15 mouse cellular contexts compared by ENCODE assay signal in genomic region chr15:88841160-88841559, GRCm38 (mm10).
"Had no signal": no experiment of that assay in that cellular context is flagged by ENCODE, and none has a peak within 500 bp of the region (broad histone marks: within the 10 kb centered on the region; RNA-seq: fewer than 3 reads in every experiment).

No protein-coding gene starts in this region.

- H3K9me3 ChIP-seq: liver, embryonic 15.5 days; midbrain, embryonic 10.5 days; neural tube, embryonic 15.5 days had no signal

- H3K27me3 ChIP-seq: neural tube, embryonic 15.5 days had no signal

- H3K36me3 ChIP-seq: liver, embryonic 15.5 days; midbrain, embryonic 10.5 days; neural tube, embryonic 15.5 days had no signal

- H3K4me2 ChIP-seq: liver, embryonic 11.5 days; liver, embryonic 15.5 days; neural tube, embryonic 15.5 days had no signal

- H3K9ac ChIP-seq: liver, embryonic 15.5 days; neural tube, embryonic 15.5 days had no signal

- ATAC-seq: lung, postnatal 0 days had no signal

- DNase-seq: kidney, postnatal 10 days; kidney, postnatal 4 days; lung, adult 2 months; lung, postnatal 4 days; midbrain, embryonic 14.5 days; right cerebral cortex, postnatal 4 days; spleen, adult 18-20 months; thymus, adult 18-20 months; thymus, postnatal 14 days had no signal

- H3K4me3 ChIP-seq: liver, embryonic 15.5 days; midbrain, embryonic 10.5 days; myocyte; neural tube, embryonic 15.5 days had no signal

- H3K27ac ChIP-seq: liver, embryonic 15.5 days; midbrain, embryonic 10.5 days; neural tube, embryonic 15.5 days had no signal
